Mouse (Mus musculus): ENCODE data around the gene Ppp1r13l. TPM values are rescaled to one million over a fixed set of nuclear protein-coding genes. Genes with fewer than 3 reads are reported as not detected.

Gene Ppp1r13l
- polyA plus RNA-seq, 1 experiment = 0.96 TPM

DNA sequence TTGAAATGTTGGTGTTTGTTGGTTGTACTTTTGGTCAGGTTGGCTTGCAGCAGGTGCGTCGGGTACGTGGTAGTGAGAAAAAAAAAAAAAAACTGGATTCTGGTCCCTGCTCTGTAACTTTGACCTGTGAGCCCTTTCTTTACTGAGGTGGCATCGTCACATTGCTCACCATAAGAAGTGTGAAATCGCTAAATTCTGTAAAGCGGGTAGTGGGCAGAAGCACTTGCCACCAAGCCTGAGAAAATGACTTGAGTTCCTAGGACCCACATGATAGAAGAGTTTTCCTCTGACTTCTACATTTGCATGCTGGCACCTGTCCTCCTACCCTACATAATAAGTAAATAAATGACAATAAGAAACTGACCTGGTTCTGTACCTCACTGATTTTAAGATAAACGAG, 38.9 kb upstream of the Ppp1r13l start:
- Histone ChIP-seq H3K4me1 (ENCODE audit: control insufficient read depth) (peaks cover 15% of the 10 kb centered on the region), H3K4me3 (replicated peaks) (no peak overlapping the region)

DNA sequence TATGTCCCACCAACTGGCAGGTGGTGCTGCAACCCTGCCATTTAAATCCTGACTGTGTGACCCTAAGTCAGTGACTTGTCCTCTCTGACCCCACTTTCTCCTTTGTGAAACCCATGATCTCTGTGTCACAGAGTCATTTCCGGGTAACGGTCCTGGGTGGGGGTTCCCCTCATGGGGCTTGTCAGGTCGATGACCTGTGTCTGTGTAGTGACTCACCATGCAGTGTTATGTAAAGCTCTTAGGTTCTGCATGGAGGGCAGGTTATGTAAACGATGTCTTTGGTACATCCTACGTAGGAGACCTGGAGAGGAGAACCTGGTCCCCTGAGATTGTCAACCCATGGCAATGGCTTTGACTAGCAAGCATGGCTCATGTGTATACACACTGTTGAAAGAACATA, 38.1 kb upstream of the Ppp1r13l start:
- Histone ChIP-seq H3K9me3 (ENCODE audit: control insufficient read depth, low read length) (no peaks in the 10 kb centered on the region), H3K36me3 (ENCODE audit: control insufficient read depth) (no peaks in the 10 kb centered on the region), H3K4me1 (ENCODE audit: control insufficient read depth) (peaks cover 23% of the 10 kb centered on the region), H3K4me3 (replicated peaks) (no peak overlapping the region), H3K27me3 (ENCODE audit: control insufficient read depth) (peaks cover 82% of the 10 kb centered on the region)
- no peak for TF ChIP-seq TAL1 (IDR thresholded peaks at IDR 0.05; ENCODE audit: low read length)
- no peak for TF ChIP-seq GATA1 (IDR thresholded peaks at IDR 0.05; ENCODE audit: low read length)

More for the DNA sequence above, 38.9 kb upstream of the Ppp1r13l start:
- no peak for TF ChIP-seq GATA1 (IDR thresholded peaks at IDR 0.05; ENCODE audit: low read length)
- no peak for TF ChIP-seq TAL1 (IDR thresholded peaks at IDR 0.05; ENCODE audit: low read length)
- Histone ChIP-seq H3K27me3 (ENCODE audit: control insufficient read depth) (peaks cover 88% of the 10 kb centered on the region), H3K36me3 (ENCODE audit: control insufficient read depth) (no peaks in the 10 kb centered on the region), H3K9me3 (ENCODE audit: control insufficient read depth, low read length) (no peaks in the 10 kb centered on the region)

DNA sequence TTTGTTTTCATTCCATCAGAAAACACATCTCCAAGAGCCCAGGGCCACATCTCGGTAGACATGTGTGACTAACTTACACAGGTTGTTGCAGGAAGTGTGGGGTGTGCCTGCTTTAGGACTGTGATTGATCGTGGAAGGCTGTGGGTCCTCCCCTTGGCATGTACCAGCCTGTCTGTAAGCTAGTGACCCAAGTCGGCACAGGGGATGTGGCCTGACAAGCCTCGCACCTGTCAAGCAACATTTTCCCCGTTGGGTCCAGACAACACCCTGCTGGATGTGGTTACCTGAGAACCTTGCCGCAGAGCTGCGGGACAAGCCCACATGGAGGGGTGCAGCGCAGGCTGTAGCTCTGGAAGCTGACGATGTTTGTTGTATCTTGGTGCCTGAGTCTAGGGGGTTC, 37.1 kb upstream of the Ppp1r13l start:
- Histone ChIP-seq H3K4me3 (replicated peaks) (no peak overlapping the region), H3K36me3 (ENCODE audit: control insufficient read depth) (no peaks in the 10 kb centered on the region), H3K27me3 (ENCODE audit: control insufficient read depth) (peaks cover 76% of the 10 kb centered on the region), H3K9me3 (ENCODE audit: control insufficient read depth, low read length) (no peaks in the 10 kb centered on the region), H3K4me1 (ENCODE audit: control insufficient read depth) (peaks cover 33% of the 10 kb centered on the region)
- TF ChIP-seq TAL1 (IDR thresholded peaks at IDR 0.05; ENCODE audit: low read length) (no peak), GATA1 (IDR thresholded peaks at IDR 0.05; ENCODE audit: low read length) (no peak)

DNA sequence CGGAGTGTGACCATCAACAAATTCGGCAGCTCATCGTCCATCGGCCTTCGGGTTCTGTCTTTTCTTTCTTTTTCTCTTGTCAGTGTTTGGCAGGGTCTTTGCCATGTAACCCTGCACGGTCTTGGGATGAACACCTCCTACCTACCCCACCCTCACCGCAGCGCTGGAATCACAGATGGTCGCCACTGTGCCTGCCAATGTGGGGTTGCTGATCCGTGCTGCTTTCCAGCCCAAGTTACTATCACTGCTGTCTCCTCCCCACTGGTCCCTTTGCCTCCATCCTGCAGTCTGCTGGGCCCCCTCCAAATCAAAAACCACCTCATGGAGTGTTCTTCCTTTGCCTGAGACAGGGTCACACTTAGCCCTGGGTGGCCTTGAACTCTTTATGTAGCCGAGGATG, 35.3 kb upstream of the Ppp1r13l start:
- H3K4me1 ChIP-seq (ENCODE audit: control insufficient read depth) = peaks cover 41% of the 10 kb centered on the region
- H3K4me3 ChIP-seq (replicated peaks) = no peak overlapping the region
- peaks cover 6% of the 10 kb centered on the region for H3K9me3 ChIP-seq (ENCODE audit: control insufficient read depth, low read length)
- TF ChIP-seq GATA1 (IDR thresholded peaks at IDR 0.05; ENCODE audit: low read length) (no peak), TAL1 (IDR thresholded peaks at IDR 0.05; ENCODE audit: low read length) (no peak)
- H3K27me3 ChIP-seq (ENCODE audit: control insufficient read depth) = peaks cover 68% of the 10 kb centered on the region
- no peaks in the 10 kb centered on the region for H3K36me3 ChIP-seq (ENCODE audit: control insufficient read depth)

DNA sequence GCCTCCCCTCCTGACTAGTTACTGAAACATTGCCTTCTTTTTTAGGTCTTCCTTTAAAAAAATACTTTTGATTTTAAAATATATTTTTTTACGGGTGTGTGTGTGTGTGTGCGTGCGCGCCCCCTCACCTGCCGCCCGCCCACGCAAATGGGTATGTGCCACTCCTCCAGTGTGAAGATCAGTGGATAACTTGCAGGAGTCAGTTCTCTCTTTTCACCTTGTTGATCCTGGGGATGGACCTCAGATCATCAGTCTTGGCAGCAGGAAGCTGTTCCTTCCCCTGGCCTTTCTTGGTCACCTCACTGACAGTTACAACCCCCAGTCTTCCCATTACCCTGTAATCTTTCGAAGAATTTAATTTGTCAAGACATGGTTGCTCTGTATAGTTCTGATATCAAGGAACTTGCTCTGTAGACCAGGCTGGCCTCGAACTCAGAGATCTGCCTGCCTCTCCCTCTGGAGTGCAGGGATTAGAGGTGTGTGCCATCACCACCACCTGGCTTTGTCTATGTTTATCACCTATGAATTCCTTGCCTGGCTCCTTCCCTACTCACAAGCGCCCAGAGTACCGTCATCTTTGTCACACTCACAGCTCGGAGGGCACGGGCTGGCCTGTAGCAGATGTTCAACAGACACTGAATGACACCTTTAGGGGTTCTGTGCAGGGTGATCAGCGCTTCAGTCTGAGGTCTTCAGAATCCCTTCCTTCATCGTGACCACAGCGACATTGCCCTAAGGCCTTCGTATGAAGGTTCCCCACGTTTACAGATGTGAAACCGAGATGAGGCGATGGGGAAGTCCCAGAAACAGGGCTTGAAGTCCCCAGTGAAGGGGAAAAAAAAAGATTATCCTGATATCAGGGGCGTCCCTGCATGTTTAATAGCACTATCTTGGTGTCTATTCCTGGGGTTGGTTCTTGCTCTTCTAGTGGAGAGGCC, 34.0 kb upstream of the Ppp1r13l start:
- Histone ChIP-seq H3K9me3 (ENCODE audit: control insufficient read depth, low read length) (peaks cover 6% of the 10 kb centered on the region), H3K27me3 (ENCODE audit: control insufficient read depth) (peaks cover 64% of the 10 kb centered on the region), H3K4me3 (replicated peaks) (no peak overlapping the region), H3K4me1 (ENCODE audit: control insufficient read depth) (peaks cover 31% of the 10 kb centered on the region), H3K36me3 (ENCODE audit: control insufficient read depth) (no peaks in the 10 kb centered on the region)
- no peak for TF ChIP-seq GATA1 (IDR thresholded peaks at IDR 0.05; ENCODE audit: low read length)
- no peak for TF ChIP-seq TAL1 (IDR thresholded peaks at IDR 0.05; ENCODE audit: low read length)

DNA sequence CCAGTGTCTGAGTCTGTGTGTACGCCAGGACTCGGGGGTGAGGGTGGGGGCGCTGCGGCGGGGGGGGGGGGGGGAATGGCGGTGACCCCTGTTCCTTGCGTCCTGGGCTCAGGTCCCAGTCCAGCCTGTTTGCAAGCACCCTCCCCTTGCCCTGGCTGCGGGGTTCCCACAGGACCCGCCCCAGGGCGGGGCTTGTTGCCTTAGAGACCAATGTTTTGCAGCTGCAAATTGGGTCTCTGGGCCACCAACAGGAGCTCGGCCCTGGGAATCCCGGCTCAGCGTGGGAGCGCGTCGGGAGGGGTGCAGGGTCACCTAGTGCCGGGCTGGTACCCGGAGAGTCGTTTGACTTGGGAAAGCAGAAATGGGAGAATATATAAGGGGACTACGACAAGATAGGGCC, 33.2 kb upstream of the Ppp1r13l start:
- H3K9me3 ChIP-seq (ENCODE audit: control insufficient read depth, low read length) = peaks cover 6% of the 10 kb centered on the region
- H3K36me3 ChIP-seq (ENCODE audit: control insufficient read depth) = no peaks in the 10 kb centered on the region
- H3K27me3 ChIP-seq (ENCODE audit: control insufficient read depth) = peaks cover 59% of the 10 kb centered on the region
- no peak for TF ChIP-seq GATA1 (IDR thresholded peaks at IDR 0.05; ENCODE audit: low read length)
- no peak for TF ChIP-seq TAL1 (IDR thresholded peaks at IDR 0.05; ENCODE audit: low read length)
- peaks cover 31% of the 10 kb centered on the region for H3K4me1 ChIP-seq (ENCODE audit: control insufficient read depth)
- H3K4me3 ChIP-seq (replicated peaks) = peak overlapping the region; percentile 62

DNA sequence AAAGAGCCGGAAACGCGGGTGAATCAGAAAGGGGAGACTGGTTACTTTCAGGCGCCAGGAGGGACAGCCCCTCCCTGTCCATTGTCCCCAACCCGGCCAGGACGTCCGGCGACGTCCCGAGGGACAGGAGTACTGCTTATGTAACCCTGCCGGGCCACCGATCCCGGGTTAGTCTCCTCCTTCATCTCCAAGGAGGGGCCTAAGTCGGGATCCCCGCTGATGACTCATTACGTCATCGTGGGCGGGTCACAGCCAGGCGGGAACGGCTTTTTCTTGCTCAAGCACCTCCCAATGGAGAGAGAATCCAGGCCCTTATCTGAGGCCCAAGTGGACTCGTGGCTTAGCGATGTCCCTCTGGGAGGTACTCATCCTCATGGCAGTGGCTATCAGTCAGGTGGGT, 32.4 kb upstream of the Ppp1r13l start:
- no peaks in the 10 kb centered on the region for H3K36me3 ChIP-seq (ENCODE audit: control insufficient read depth)
- H3K4me3 ChIP-seq (replicated peaks) = peak overlapping the region; percentile 62
- H3K27me3 ChIP-seq (ENCODE audit: control insufficient read depth) = peaks cover 61% of the 10 kb centered on the region
- no peak for TF ChIP-seq TAL1 (IDR thresholded peaks at IDR 0.05; ENCODE audit: low read length)
- TF ChIP-seq GATA1 (IDR thresholded peaks at IDR 0.05; ENCODE audit: low read length) = 0 out of 2 replicates have a peak, but pooled peaks have one; percentile 44
- peaks cover 6% of the 10 kb centered on the region for H3K9me3 ChIP-seq (ENCODE audit: control insufficient read depth, low read length)
- peaks cover 31% of the 10 kb centered on the region for H3K4me1 ChIP-seq (ENCODE audit: control insufficient read depth)

DNA sequence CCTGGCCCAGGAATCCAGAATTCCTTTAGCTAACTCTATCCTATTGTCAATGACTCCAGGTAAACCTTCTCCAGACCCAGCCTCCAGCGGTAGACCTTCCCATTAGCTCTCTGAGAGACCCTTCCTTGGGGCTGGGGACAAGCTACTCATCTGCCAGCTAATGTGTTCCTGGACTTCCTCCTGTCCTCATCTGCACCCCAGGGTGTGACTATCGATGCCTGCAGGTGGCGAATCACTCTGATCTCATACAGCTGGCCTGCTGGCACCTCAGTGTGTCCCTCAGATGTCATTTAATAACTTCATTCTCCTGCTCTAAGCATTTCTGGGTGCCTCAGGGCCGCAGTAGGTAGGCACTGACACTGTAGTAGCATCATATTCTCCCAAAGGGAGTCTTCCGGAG, 31.8 kb upstream of the Ppp1r13l start:
- Histone ChIP-seq H3K27me3 (ENCODE audit: control insufficient read depth) (peaks cover 61% of the 10 kb centered on the region), H3K4me3 (replicated peaks) (no peak overlapping the region), H3K4me1 (ENCODE audit: control insufficient read depth) (peaks cover 35% of the 10 kb centered on the region)

DNA sequence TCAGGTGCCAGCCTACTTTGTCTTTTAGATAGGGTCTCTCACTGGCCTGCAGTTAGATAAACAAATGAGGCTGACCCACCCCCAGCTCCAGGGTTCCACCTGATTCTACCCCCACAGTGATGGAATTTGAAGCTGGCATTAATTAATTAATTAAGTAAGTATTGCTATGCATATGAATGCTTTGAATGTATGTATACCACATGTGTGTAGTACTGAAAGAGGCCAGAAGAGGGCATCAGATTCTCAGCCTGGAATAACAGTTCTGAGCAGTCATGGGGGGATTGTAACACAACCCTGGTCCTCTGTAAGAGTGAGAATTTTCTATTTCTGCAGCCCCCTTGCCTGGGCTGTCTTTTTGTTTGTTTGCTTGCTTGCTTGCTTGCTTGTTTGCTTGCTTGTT, 31.1 kb upstream of the Ppp1r13l start:
- Histone ChIP-seq H3K27me3 (ENCODE audit: control insufficient read depth) (peaks cover 62% of the 10 kb centered on the region), H3K36me3 (ENCODE audit: control insufficient read depth) (no peaks in the 10 kb centered on the region), H3K4me1 (ENCODE audit: control insufficient read depth) (peaks cover 41% of the 10 kb centered on the region), H3K9me3 (ENCODE audit: control insufficient read depth, low read length) (peaks cover 6% of the 10 kb centered on the region), H3K4me3 (replicated peaks) (no peak overlapping the region)
- TF ChIP-seq TAL1 (IDR thresholded peaks at IDR 0.05; ENCODE audit: low read length) (no peak), GATA1 (IDR thresholded peaks at IDR 0.05; ENCODE audit: low read length) (no peak)

More for the DNA sequence above, 31.8 kb upstream of the Ppp1r13l start:
- no peak for TF ChIP-seq GATA1 (IDR thresholded peaks at IDR 0.05; ENCODE audit: low read length)
- TF ChIP-seq TAL1 (IDR thresholded peaks at IDR 0.05; ENCODE audit: low read length) = no peak
- Histone ChIP-seq H3K36me3 (ENCODE audit: control insufficient read depth) (no peaks in the 10 kb centered on the region), H3K9me3 (ENCODE audit: control insufficient read depth, low read length) (peaks cover 6% of the 10 kb centered on the region)

Data from erythroblast, embryonic 14.5 days (primary cell).